Mouse (Mus musculus): ENCODE results near the gene Snx19. TPM values are rescaled to one million over a fixed set of nuclear protein-coding genes. Genes with fewer than 3 reads are reported as not detected.

The Snx19 gene
- polyA plus RNA-seq, 1 experiment from 2014 or later, result 17.2 TPM

- Histone ChIP-seq H3K9ac (ENCODE audit: low read length) (no peak overlapping the region), H3K4me1 (replicated peaks; ENCODE audit: control insufficient read depth, insufficient read depth, low read length) (no peaks in the 10 kb centered on the region), H3K4me3 (ENCODE audit: low read length) (no peak overlapping the region), H3K36me3 (ENCODE audit: control insufficient read depth, insufficient read depth, low read length) (peaks cover 37% of the 10 kb centered on the region), H3K27ac (ENCODE audit: low read length) (no peak overlapping the region), H3K27me3 (ENCODE audit: control insufficient read depth, insufficient read depth, low read depth, low read length) (no peaks in the 10 kb centered on the region), H3K4me2 (ENCODE audit: low read depth, low read length) (no peak overlapping the region), H3K9me3 (ENCODE audit: control insufficient read depth, low read length) (no peaks in the 10 kb centered on the region)
- ATAC-seq (ENCODE audit: low read depth), result no peak
- 61% methylated on average over 3 of the region's 3 CpGs for WGBS
Observed at GRCm38 (mm10) chr9:30438505-30438904, 11.6 kb downstream of the Snx19 start.

- no peak overlapping the region for H3K4me2 ChIP-seq (ENCODE audit: low read depth, low read length)
- ATAC-seq (ENCODE audit: low read depth), result peak; percentile 30; the same call in 1 of the 2 replicates
- peaks cover 8% of the 10 kb centered on the region for H3K4me1 ChIP-seq (replicated peaks; ENCODE audit: control insufficient read depth, insufficient read depth, low read length)
- no peaks in the 10 kb centered on the region for H3K27me3 ChIP-seq (ENCODE audit: control insufficient read depth, insufficient read depth, low read depth, low read length)
- no peaks in the 10 kb centered on the region for H3K9me3 ChIP-seq (ENCODE audit: control insufficient read depth, low read length)
- no peak overlapping the region for H3K27ac ChIP-seq (ENCODE audit: low read length)
- peaks cover 27% of the 10 kb centered on the region for H3K36me3 ChIP-seq (ENCODE audit: control insufficient read depth, insufficient read depth, low read length)
- H3K4me3 ChIP-seq (ENCODE audit: low read length), result no peak overlapping the region
- H3K9ac ChIP-seq (ENCODE audit: low read length), result no peak overlapping the region
- WGBS, result 58% methylated on average over 2 of the region's 2 CpGs
Observed at GRCm38 (mm10) chr9:30441761-30442160, 14.9 kb downstream of the Snx19 start.

- no peak overlapping the region for H3K4me2 ChIP-seq (ENCODE audit: low read depth, low read length)
- H3K4me3 ChIP-seq (ENCODE audit: low read length), result no peak overlapping the region
- peaks cover 8% of the 10 kb centered on the region for H3K4me1 ChIP-seq (replicated peaks; ENCODE audit: control insufficient read depth, insufficient read depth, low read length)
- H3K36me3 ChIP-seq (ENCODE audit: control insufficient read depth, insufficient read depth, low read length), result peaks cover 13% of the 10 kb centered on the region
- 60% methylated on average over 14 of the region's 14 CpGs for WGBS
- H3K9ac ChIP-seq (ENCODE audit: low read length), result no peak overlapping the region
- H3K27me3 ChIP-seq (ENCODE audit: control insufficient read depth, insufficient read depth, low read depth, low read length), result no peaks in the 10 kb centered on the region
- peak overlapping the region; percentile 47 for H3K27ac ChIP-seq (ENCODE audit: low read length)
- peak; percentile 93 for ATAC-seq (ENCODE audit: low read depth)
- H3K9me3 ChIP-seq (ENCODE audit: control insufficient read depth, low read length), result no peaks in the 10 kb centered on the region
Observed at GRCm38 (mm10) chr9:30445232-30446085, 18.6 kb downstream of the Snx19 start.

DNA sequence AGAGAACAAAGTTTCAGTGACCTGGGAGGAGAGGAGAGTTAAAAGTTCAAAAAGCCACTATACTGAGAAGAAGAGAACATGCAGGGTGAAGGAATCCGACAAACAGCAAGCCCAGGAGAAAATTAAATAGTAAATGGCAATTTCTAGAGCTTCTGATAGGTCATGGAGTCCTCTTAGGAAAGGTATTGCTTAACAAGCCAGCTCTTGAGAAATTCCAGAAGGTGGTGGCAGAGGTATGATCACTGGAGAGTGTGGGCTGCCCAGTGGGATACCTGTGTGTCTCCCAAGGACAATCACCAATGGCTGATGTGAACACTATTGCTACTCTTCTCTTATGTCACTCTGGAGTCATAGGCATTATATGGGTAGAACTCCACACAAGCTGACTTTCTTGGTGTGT is 19.2 kb downstream of the Snx19 start:
- no peak for ATAC-seq (ENCODE audit: low read depth)
- no peak overlapping the region for H3K4me3 ChIP-seq (ENCODE audit: low read length)
- H3K27me3 ChIP-seq (ENCODE audit: control insufficient read depth, insufficient read depth, low read depth, low read length), result no peaks in the 10 kb centered on the region
- no peak overlapping the region for H3K4me2 ChIP-seq (ENCODE audit: low read depth, low read length)
- peak overlapping the region; percentile 47 for H3K27ac ChIP-seq (ENCODE audit: low read length)
- H3K9ac ChIP-seq (ENCODE audit: low read length), result no peak overlapping the region
- no peaks in the 10 kb centered on the region for H3K9me3 ChIP-seq (ENCODE audit: control insufficient read depth, low read length)
- WGBS, result 66% methylated on average over 1 of the region's 1 CpGs
- peaks cover 8% of the 10 kb centered on the region for H3K4me1 ChIP-seq (replicated peaks; ENCODE audit: control insufficient read depth, insufficient read depth, low read length)
- H3K36me3 ChIP-seq (ENCODE audit: control insufficient read depth, insufficient read depth, low read length), result peaks cover 13% of the 10 kb centered on the region

- Histone ChIP-seq H3K36me3 (ENCODE audit: control insufficient read depth, insufficient read depth, low read length) (peaks cover 11% of the 10 kb centered on the region), H3K9ac (ENCODE audit: low read length) (no peak overlapping the region), H3K27ac (ENCODE audit: low read length) (no peak overlapping the region), H3K27me3 (ENCODE audit: control insufficient read depth, insufficient read depth, low read depth, low read length) (no peaks in the 10 kb centered on the region), H3K4me1 (replicated peaks; ENCODE audit: control insufficient read depth, insufficient read depth, low read length) (peaks cover 8% of the 10 kb centered on the region), H3K4me2 (ENCODE audit: low read depth, low read length) (no peak overlapping the region), H3K9me3 (ENCODE audit: control insufficient read depth, low read length) (no peaks in the 10 kb centered on the region), H3K4me3 (ENCODE audit: low read length) (no peak overlapping the region)
- ATAC-seq (ENCODE audit: low read depth), result peak; percentile 63
- 23% methylated on average over 4 of the region's 4 CpGs for WGBS
Observed at GRCm38 (mm10) chr9:30448459-30448858, 21.6 kb downstream of the Snx19 start.

DNA sequence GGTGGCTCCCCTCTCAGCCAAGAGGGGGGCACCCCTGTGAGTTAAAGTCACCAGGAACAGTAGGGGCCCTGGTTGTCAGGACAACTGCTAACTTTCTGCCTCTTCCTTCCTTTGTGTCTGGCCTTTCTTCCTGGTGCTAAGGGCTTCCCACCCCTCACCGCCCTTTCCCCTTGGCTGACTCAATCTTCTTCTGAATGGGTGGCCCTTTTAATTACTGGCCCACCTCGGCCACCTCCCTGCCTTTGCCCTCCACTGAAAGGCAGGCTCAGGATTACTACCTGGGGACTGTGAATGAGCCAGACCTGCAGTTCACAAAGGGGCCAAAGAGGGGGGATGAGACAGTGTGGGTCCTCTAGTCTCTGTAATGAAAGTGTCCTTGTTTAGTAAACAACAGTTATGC is 23.0 kb downstream of the Snx19 start:
- Histone ChIP-seq H3K9ac (ENCODE audit: low read length) (no peak overlapping the region), H3K36me3 (ENCODE audit: control insufficient read depth, insufficient read depth, low read length) (peaks cover 5% of the 10 kb centered on the region; the same call in 1 of the 2 replicates), H3K4me2 (ENCODE audit: low read depth, low read length) (no peak overlapping the region), H3K9me3 (ENCODE audit: control insufficient read depth, low read length) (no peaks in the 10 kb centered on the region), H3K4me3 (ENCODE audit: low read length) (no peak overlapping the region), H3K27ac (ENCODE audit: low read length) (no peak overlapping the region), H3K4me1 (replicated peaks; ENCODE audit: control insufficient read depth, insufficient read depth, low read length) (peaks cover 2% of the 10 kb centered on the region; the same call in 1 of the 2 replicates), H3K27me3 (ENCODE audit: control insufficient read depth, insufficient read depth, low read depth, low read length) (no peaks in the 10 kb centered on the region)
- 64% methylated on average over 2 of the region's 2 CpGs for WGBS
- no peak for ATAC-seq (ENCODE audit: low read depth)

GRCm38 (mm10) chr9:30450834-30451233 is 23.9 kb downstream of the Snx19 start:
- 54% methylated on average over 2 of the region's 2 CpGs for WGBS
- Histone ChIP-seq H3K27ac (ENCODE audit: low read length) (no peak overlapping the region), H3K36me3 (ENCODE audit: control insufficient read depth, insufficient read depth, low read length) (peaks cover 5% of the 10 kb centered on the region; the same call in 1 of the 2 replicates), H3K4me3 (ENCODE audit: low read length) (no peak overlapping the region), H3K9ac (ENCODE audit: low read length) (no peak overlapping the region), H3K9me3 (ENCODE audit: control insufficient read depth, low read length) (no peaks in the 10 kb centered on the region), H3K4me2 (ENCODE audit: low read depth, low read length) (no peak overlapping the region), H3K27me3 (ENCODE audit: control insufficient read depth, insufficient read depth, low read depth, low read length) (no peaks in the 10 kb centered on the region), H3K4me1 (replicated peaks; ENCODE audit: control insufficient read depth, insufficient read depth, low read length) (no peaks in the 10 kb centered on the region; the same call in 1 of the 2 replicates)
- ATAC-seq (ENCODE audit: low read depth), result peak; percentile 70

GRCm38 (mm10) chr9:30454527-30454926 is 27.6 kb downstream of the Snx19 start:
- Histone ChIP-seq H3K4me1 (replicated peaks; ENCODE audit: control insufficient read depth, insufficient read depth, low read length) (no peaks in the 10 kb centered on the region), H3K9ac (ENCODE audit: low read length) (no peak overlapping the region), H3K27me3 (ENCODE audit: control insufficient read depth, insufficient read depth, low read depth, low read length) (no peaks in the 10 kb centered on the region), H3K4me3 (ENCODE audit: low read length) (no peak overlapping the region), H3K9me3 (ENCODE audit: control insufficient read depth, low read length) (no peaks in the 10 kb centered on the region), H3K27ac (ENCODE audit: low read length) (no peak overlapping the region), H3K36me3 (ENCODE audit: control insufficient read depth, insufficient read depth, low read length) (peaks cover 3% of the 10 kb centered on the region; the same call in 1 of the 2 replicates), H3K4me2 (ENCODE audit: low read depth, low read length) (no peak overlapping the region)
- 65% methylated on average over 2 of the region's 2 CpGs for WGBS
- peak; percentile 70; the same call in 1 of the 2 replicates for ATAC-seq (ENCODE audit: low read depth)

- no peaks in the 10 kb centered on the region for H3K4me1 ChIP-seq (replicated peaks; ENCODE audit: control insufficient read depth, insufficient read depth, low read length)
- no peak overlapping the region for H3K9ac ChIP-seq (ENCODE audit: low read length)
- H3K4me3 ChIP-seq (ENCODE audit: low read length), result no peak overlapping the region
- H3K36me3 ChIP-seq (ENCODE audit: control insufficient read depth, insufficient read depth, low read length), result peaks cover 3% of the 10 kb centered on the region; the same call in 1 of the 2 replicates
- no peak overlapping the region for H3K4me2 ChIP-seq (ENCODE audit: low read depth, low read length)
- H3K9me3 ChIP-seq (ENCODE audit: control insufficient read depth, low read length), result no peaks in the 10 kb centered on the region
- H3K27me3 ChIP-seq (ENCODE audit: control insufficient read depth, insufficient read depth, low read depth, low read length), result no peaks in the 10 kb centered on the region
- WGBS, result 62% methylated on average over 6 of the region's 6 CpGs
- ATAC-seq (ENCODE audit: low read depth), result no peak
- no peak overlapping the region for H3K27ac ChIP-seq (ENCODE audit: low read length)
Observed at GRCm38 (mm10) chr9:30456250-30456649, 29.3 kb downstream of the Snx19 start.

Measured in lung, embryonic 16.5 days (tissue).